Mouse (Mus musculus) urinary bladder, adult 18-20 months (tissue): Measurements from ENCODE around the gene Krtap3-1.

Experiments
- DNase-seq, 2 experiments: peaks; one replicate each; pipeline ENCODE4 v3.0.0; 2022; ENCODE audit warnings: low spot score in 2 of 2, mixed read lengths in 2 of 2

Krtap3-1 gene

GRCm38 (mm10) chr11:99521288-99521860 is 45.1 kb downstream of the Krtap3-1 start, which contains the start of gene Krt39:
TSS of gene Krt39 (minus strand) at chr11:99521338.
- no peak for DNase-seq
